ENCODE assay signal across 15 mouse cellular contexts in the genomic region with DNA sequence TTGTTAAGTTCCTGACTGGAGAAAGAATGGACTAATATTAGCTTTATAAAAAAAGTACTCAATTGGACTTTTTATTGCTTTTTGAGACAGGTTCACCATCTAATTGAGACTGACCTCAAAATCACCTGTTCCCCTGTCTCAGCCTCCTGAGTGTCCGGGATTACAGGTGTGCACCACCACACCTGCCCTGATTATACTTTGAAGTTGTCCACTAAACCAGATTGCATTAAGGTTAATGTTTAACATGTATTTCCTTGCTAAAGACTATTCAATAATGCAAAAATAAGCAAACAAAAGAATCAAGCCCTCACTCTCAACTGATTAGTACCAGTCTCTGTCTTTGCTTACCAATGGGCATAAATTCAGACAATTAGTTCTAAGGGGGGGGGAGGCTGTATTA.
"Had no signal": no experiment of that assay in that cellular context is flagged by ENCODE, and none has a peak within 500 bp of the region (broad histone marks: within the 10 kb centered on the region; RNA-seq: fewer than 3 reads in every experiment).

No protein-coding gene starts in this region.

- H3K27me3 ChIP-seq: limb, embryonic 12.5 days; limb, embryonic 15.5 days; midbrain, embryonic 12.5 days; neural tube, embryonic 13.5 days had no signal

- H3K9ac ChIP-seq: limb, embryonic 12.5 days; limb, embryonic 15.5 days; midbrain, embryonic 12.5 days; neural tube, embryonic 13.5 days had no signal

- H3K4me2 ChIP-seq: limb, embryonic 12.5 days; limb, embryonic 15.5 days; midbrain, embryonic 12.5 days; neural tube, embryonic 13.5 days had no signal

- H3K9me3 ChIP-seq: limb, embryonic 15.5 days had no signal

- H3K4me1 ChIP-seq: limb, embryonic 15.5 days had no signal

- H3K4me3 ChIP-seq: limb, embryonic 12.5 days; limb, embryonic 15.5 days; midbrain, embryonic 12.5 days; myocyte; neural tube, embryonic 13.5 days had no signal

- DNase-seq: kidney, postnatal 25 days; left cerebral cortex, postnatal 4 days; lung, adult 2 months; lung, postnatal 14 days; lung, postnatal 4 days; thymus, adult 18-20 months; thymus, postnatal 36 days had no signal

- H3K27ac ChIP-seq: kidney, postnatal 0 days; limb, embryonic 12.5 days; limb, embryonic 15.5 days; midbrain, embryonic 12.5 days; neural tube, embryonic 13.5 days had no signal

- ATAC-seq: hindbrain, embryonic 16.5 days; midbrain, embryonic 16.5 days had no signal

- H3K36me3 ChIP-seq: limb, embryonic 12.5 days; limb, embryonic 15.5 days; midbrain, embryonic 12.5 days; neural tube, embryonic 13.5 days had no signal
